Mouse (Mus musculus) midbrain, embryonic 15.5 days (tissue): ENCODE measurements around the gene Cryzl2. TPM values are rescaled to one million over a fixed set of nuclear protein-coding genes. Genes with fewer than 3 reads are reported as not detected.

Source experiments
- ATAC-seq: fragments of 200-750 bp; cut with Nextera tagmentation; replicated peaks from 2 replicates; pipeline ENCODE4 v1.8.0; 2017; ENCODE audit warnings: moderate TSS enrichment
- H3K27ac ChIP-seq: fragments of 300-500 bp; sonication (generic); 2 replicates; pipeline ENCODE4 v1.5.1; 2015; ENCODE audit warnings: mild to moderate bottlenecking, inconsistent platforms
- H3K27me3 ChIP-seq: fragments of 300-500 bp; sonication (generic); replicated peaks from 2 replicates; pipeline ENCODE4 v1.6.1; 2015; ENCODE audit warnings: inconsistent platforms
- H3K36me3 ChIP-seq: fragments of 300-500 bp; sonication (generic); replicated peaks from 2 replicates; pipeline ENCODE4 v1.6.1; 2015; ENCODE audit warnings: inconsistent platforms
- H3K4me1 ChIP-seq: fragments of 300-500 bp; sonication (generic); 2 replicates; pipeline ENCODE4 v1.6.1; 2015; ENCODE audit warnings: inconsistent platforms
- H3K4me2 ChIP-seq: fragments of 300-500 bp; sonication (generic); 2 replicates; pipeline ENCODE4 v1.6.1; 2015; ENCODE audit warnings: inconsistent platforms, mild to moderate bottlenecking, moderate library complexity
- H3K4me3 ChIP-seq: fragments of 300-500 bp; sonication (generic); 2 replicates; pipeline ENCODE4 v1.5.1; 2015; ENCODE audit warnings: mild to moderate bottlenecking, inconsistent platforms
- H3K9ac ChIP-seq: fragments of 300-500 bp; sonication (generic); 2 replicates; pipeline ENCODE4 v1.6.1; 2015; ENCODE audit warnings: mild to moderate bottlenecking, inconsistent platforms
- H3K9me3 ChIP-seq: fragments of 300-500 bp; sonication (generic); 2 replicates; pipeline ENCODE4 v1.6.1; 2016; ENCODE audit warnings: inconsistent platforms
- WGBS: fragments of 180-500 bp; shearing (Covaris S2); methylation state at CpG from one replicate; pipeline ENCODE4 v1.1.7; 2015; ENCODE audit warnings: mixed read lengths; 5-methylcytosine and 5-hydroxymethylcytosine counted together
- polyA plus RNA-seq: library from polyadenylated mRNA; unstranded; fragments of >200 nt; fragmentation: Nextera tagmentation; extraction: Ambion mirVana; gene quantifications from 2 replicates; pipeline ENCODE4 v1.2.1, GENCODE M21; 2015

Gene Cryzl2
- polyA plus RNA-seq, 1 experiment from 2014 or later: 7.9 TPM

DNA sequence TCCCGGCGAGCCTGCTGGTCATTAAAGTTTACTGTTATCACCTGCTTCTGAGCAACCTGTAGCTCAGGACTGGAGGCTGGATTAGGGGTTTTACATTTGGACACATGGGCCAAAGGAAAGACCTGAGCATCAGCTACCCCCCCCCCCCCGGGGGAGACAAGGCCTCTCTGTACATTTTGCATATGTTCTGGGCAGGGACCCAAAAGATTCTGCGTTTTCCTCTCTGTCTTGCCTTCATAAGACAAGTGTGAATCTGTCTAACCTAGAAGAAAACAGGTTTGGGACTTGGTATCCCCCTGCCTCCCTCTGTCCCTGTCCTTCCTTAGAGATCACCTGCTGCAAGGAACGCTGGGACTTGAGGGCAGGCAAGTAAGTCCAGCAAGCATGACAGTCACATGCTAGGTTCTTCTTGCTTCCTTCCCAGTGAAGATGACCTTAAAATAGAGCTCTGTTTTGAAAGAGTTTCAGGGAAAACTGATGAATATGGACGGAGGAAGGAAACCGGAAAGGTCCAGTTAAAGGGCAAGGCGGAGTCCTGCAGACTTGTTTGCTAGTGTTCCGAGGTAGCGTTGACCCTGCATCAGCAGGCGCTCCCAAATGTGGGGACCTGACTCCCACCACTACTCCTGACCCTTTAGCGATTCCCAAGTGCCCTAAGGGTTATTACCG lies 13.6 kb upstream of the Cryzl2 start:
- Histone ChIP-seq H3K4me2 (no peak overlapping the region), H3K4me3 (no peak overlapping the region), H3K9ac (no peak overlapping the region), H3K9me3 (no peaks in the 10 kb centered on the region), H3K36me3 (no peaks in the 10 kb centered on the region), H3K27me3 (no peaks in the 10 kb centered on the region), H3K27ac (no peak overlapping the region), H3K4me1 (peaks cover 39% of the 10 kb centered on the region)
- no peak for ATAC-seq
- WGBS: 63% methylated on average over 13 of the region's 13 CpGs

DNA sequence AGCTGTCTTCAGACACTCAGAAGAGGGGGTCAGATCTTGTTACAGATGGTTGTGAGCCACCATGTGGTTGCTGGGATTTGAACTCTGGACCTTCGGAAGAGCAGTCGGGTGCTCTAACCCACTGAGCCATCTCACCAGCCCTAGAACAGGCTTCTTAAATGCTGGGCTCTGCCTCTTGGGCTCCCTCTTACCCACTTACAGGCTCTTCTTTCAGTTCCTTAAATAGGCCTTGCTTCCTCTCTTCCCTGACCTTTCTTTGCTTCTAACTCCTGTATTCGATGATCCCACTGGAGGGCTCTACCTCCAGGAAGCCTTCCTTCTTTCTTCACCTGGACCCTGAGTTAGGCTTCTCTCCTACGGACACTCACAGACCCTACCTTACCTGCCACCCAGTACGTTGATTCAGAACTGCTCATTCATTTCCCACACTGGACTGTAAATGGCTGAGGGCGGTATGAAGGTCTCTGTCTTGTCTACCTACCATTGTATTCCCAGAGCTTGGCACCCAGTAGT lies 12.9 kb upstream of the Cryzl2 start:
- Histone ChIP-seq H3K9ac (no peak overlapping the region), H3K27ac (no peak overlapping the region), H3K4me3 (no peak overlapping the region), H3K4me1 (peaks cover 38% of the 10 kb centered on the region), H3K9me3 (no peaks in the 10 kb centered on the region), H3K4me2 (no peak overlapping the region), H3K36me3 (no peaks in the 10 kb centered on the region), H3K27me3 (no peaks in the 10 kb centered on the region)
- 91% methylated on average over 6 of the region's 6 CpGs for WGBS
- ATAC-seq: no peak

DNA sequence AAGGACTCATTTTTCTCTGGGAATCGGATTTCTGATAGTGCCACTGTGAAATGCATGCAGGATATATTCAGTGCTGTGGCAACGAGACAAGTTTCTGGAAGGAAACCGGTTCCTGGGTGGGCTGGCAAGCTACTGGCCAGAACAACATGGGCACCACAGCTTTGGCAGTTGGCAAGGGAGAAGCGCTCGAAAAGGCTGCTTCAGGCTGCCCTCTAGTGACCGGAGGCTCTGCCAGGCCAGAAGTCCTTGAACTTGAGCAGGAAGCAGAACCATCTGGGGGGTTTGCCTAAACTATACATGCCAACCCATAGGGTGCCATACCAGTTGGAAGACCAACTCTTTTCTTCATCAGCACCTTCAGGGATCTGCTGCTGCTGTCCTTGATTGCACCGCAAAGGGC lies 12.1 kb upstream of the Cryzl2 start:
- 66% methylated on average over 7 of the region's 7 CpGs for WGBS
- Histone ChIP-seq H3K9ac (no peak overlapping the region), H3K27me3 (no peaks in the 10 kb centered on the region), H3K4me3 (no peak overlapping the region), H3K27ac (no peak overlapping the region), H3K4me2 (no peak overlapping the region), H3K9me3 (no peaks in the 10 kb centered on the region), H3K4me1 (peaks cover 40% of the 10 kb centered on the region), H3K36me3 (no peaks in the 10 kb centered on the region)
- no peak for ATAC-seq

DNA sequence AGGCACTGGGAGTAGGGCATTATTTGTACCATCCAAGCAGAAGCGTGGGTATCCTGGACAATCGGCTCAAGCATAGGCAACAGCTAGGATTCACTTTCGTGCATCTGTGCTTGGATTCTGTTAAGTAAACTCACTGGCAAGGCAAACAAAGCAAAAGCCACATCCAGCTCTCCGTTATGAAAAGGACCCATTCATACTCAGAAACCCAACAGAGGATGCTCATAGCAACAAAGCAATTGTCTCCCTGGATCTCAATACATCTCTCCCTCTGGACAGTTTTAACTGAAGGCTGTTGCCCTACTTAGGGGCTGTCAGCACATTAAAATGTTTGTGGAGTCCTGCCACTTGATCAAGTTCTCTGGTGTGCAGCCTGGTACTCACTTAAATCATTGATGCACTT lies 11.2 kb upstream of the Cryzl2 start:
- Histone ChIP-seq H3K4me2 (no peak overlapping the region), H3K27me3 (no peaks in the 10 kb centered on the region), H3K4me3 (no peak overlapping the region), H3K9me3 (no peaks in the 10 kb centered on the region), H3K36me3 (no peaks in the 10 kb centered on the region), H3K9ac (no peak overlapping the region), H3K27ac (no peak overlapping the region), H3K4me1 (peaks cover 40% of the 10 kb centered on the region)
- 51% methylated on average over 4 of the region's 4 CpGs for WGBS
- no peak for ATAC-seq

DNA sequence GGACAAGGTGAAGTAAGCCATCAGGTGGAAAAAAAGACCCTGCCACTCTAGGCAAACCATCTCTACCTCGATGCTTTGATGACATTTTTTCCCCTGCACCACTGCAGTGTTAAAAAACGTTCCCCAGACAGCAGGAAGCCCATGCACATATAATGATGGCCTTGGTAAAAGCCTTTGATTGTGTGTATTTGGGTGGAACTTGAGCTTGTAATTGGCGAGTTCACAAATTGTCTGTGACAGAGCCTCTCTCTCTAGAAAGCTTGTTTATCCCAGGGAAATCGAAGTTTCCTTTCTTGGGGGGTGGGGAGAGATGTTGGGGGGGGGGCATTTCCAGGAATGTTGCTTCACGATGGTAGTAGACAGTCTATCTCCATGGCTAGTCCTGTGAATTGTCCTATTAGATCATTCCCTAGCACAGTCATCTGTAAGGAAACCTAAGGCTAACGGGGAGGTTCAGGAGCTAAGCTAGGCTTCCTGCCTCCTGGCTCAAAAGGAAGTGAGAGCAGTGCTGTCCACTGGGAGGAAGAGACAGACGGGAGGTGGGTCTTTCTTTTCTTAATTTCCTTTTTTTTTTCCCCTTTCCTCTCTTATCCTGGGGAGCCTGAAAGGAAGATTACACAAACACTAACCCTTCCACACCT lies 10.1 kb upstream of the Cryzl2 start:
- Histone ChIP-seq H3K9ac (no peak overlapping the region), H3K4me1 (peaks cover 43% of the 10 kb centered on the region), H3K27me3 (no peaks in the 10 kb centered on the region), H3K4me3 (no peak overlapping the region), H3K36me3 (no peaks in the 10 kb centered on the region), H3K9me3 (no peaks in the 10 kb centered on the region), H3K4me2 (no peak overlapping the region), H3K27ac (no peak overlapping the region)
- ATAC-seq: no peak
- WGBS: 20% methylated on average over 7 of the region's 7 CpGs

DNA sequence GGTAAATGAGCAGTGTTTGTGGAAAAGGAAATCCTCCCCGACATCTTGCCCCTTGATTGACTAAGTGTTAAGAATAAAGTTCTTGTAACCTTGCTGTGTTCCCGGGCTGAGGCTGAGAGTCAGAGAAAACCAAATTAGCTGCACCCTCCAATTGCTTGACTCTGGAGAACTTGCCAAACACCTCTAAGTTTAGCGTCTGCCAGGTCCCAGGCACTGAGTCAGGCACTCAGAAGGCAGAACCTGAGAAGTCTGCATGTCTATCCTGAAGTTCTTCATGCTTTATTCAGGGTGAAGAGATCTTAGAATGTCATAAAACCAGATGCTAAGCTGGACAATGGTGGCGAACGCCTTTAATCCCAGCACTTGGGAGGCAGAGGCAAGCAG lies 9.6 kb upstream of the Cryzl2 start:
- Histone ChIP-seq H3K4me2 (no peak overlapping the region), H3K27ac (no peak overlapping the region), H3K4me3 (no peak overlapping the region), H3K9me3 (no peaks in the 10 kb centered on the region), H3K9ac (no peak overlapping the region), H3K4me1 (peaks cover 38% of the 10 kb centered on the region), H3K36me3 (no peaks in the 10 kb centered on the region), H3K27me3 (no peaks in the 10 kb centered on the region)
- no peak for ATAC-seq
- 67% methylated on average over 5 of the region's 5 CpGs for WGBS

DNA sequence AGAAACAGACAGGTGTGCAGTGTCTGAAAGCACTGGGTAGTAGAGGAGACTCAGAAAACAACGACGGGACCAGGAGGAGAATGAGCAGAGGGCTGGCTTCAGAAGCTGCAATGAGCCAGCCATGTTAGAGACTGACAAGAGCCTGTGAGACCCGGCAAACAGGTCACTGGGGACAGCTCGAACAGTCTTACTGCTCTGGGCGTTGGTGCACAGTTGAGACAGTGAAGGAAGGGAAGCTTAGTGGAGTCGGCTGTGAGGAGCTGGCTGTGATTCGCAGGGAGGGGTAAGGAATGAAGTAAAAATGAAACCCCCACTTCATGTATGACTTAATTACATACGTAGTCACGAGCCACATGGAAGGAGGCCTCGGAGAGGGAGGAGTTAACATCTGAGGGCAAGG lies 8.8 kb upstream of the Cryzl2 start:
- H3K4me2 ChIP-seq: peak overlapping the region; percentile 42
- no peaks in the 10 kb centered on the region for H3K36me3 ChIP-seq
- H3K27ac ChIP-seq: no peak overlapping the region
- H3K27me3 ChIP-seq: no peaks in the 10 kb centered on the region
- H3K4me1 ChIP-seq: peaks cover 31% of the 10 kb centered on the region
- H3K4me3 ChIP-seq: peak overlapping the region; percentile 1; the same call in 1 of the 2 replicates
- ATAC-seq: no peak
- WGBS: 9% methylated on average over 10 of the region's 10 CpGs
- no peaks in the 10 kb centered on the region for H3K9me3 ChIP-seq
- 0 out of 2 replicates have a peak overlapping the region, but pooled peaks have one; percentile 15 for H3K9ac ChIP-seq

DNA sequence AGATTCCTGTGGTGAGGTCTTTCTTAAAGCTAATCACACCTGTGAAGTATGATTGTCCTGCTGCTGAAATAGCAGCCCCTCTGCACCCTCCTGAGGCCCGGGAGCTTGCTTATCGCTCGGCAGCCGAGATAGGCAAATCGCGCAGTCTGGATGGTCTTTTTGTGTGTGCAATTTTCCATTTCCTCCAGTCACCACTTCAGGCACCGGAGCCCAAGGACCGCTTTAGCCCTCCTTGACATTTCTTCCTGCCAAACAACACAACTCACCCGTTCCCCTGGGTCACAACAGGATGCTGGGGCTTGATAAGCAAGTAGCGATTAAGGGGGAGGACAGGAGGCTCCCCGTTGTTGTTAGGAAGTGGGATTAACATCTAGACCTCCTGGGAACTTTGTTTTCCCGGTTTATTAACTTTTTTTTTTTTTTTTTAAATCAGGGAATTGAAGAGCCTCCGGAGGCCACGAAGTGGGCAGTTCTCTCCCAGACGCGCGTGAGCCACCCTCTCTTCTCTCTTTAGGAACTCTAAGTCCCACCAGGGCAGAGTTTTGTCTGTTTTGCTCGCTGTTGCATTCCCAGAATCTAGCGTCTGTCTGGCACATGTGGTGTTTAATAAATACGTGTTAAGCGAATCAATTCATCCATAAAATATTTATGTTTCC lies 8.3 kb upstream of the Cryzl2 start:
- Histone ChIP-seq H3K4me2 (peak overlapping the region; percentile 42), H3K27me3 (no peaks in the 10 kb centered on the region), H3K9me3 (no peaks in the 10 kb centered on the region), H3K4me1 (peaks cover 30% of the 10 kb centered on the region), H3K27ac (no peak overlapping the region), H3K4me3 (peak overlapping the region; percentile 1; the same call in 1 of the 2 replicates), H3K36me3 (no peaks in the 10 kb centered on the region), H3K9ac (no peak overlapping the region)
- no peak for ATAC-seq
- 3% methylated on average over 21 of the region's 21 CpGs for WGBS

DNA sequence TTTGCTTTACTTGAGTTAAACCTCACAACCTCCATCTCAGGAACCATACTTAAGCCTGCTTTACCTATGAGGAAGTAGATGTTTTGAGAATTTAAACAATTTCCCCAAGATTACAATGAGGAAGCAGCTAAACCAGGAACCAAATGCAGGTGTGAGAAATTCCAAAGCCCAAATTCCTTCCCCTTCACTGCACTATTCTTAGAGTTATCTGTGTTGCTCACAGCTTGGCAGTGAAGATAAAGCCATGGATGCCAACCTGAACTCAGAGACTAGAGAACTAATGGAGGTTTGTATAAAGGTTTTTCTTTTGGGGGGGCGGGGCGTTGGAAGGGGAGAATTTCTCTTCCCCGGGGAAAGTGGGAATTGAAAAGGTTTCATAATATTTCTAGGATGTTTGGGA lies 6.1 kb upstream of the Cryzl2 start:
- H3K9me3 ChIP-seq: no peaks in the 10 kb centered on the region
- H3K9ac ChIP-seq: no peak overlapping the region
- no peak overlapping the region for H3K4me2 ChIP-seq
- H3K27ac ChIP-seq: no peak overlapping the region
- H3K36me3 ChIP-seq: no peaks in the 10 kb centered on the region
- ATAC-seq: no peak
- WGBS: 73% methylated on average over 3 of the region's 3 CpGs
- H3K4me3 ChIP-seq: no peak overlapping the region
- peaks cover 28% of the 10 kb centered on the region for H3K4me1 ChIP-seq
- H3K27me3 ChIP-seq: no peaks in the 10 kb centered on the region

DNA sequence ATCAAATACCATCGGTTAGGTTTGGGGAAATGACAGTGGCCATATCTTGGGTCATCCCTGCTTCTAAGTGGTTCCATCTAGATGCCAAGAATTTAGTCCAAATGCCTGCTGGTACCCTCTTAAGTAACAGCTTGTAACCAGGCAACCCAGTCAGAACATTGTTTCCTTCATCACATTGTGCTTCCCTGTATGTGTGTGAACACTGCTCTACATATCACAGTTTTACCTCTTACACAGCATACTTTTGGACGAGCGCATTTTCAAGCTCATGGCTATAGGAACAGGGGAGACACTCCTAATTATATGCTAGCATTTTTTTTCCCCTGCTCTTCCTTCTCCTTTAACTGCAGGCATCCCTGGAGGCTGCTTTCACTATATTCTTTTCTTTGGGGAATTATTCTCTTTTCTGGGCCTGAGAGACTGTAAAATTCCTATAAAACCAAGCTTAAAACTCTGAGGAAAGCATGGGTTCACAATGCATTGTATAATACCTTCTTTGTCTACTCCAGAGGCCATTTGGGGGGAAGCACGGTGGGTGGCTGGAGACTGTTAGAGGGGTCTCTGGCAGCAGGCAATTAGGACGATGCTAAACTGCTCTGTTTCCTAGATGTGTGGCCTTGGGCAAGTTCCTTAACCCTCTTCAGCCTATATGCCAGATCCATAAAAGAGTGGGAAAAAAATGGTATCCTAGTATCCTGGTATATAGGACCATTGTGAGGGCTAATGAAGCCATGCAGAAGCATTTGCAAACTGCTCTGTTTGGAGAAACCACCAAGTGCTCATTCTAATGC lies 5.4 kb upstream of the Cryzl2 start:
- 34% methylated on average over 5 of the region's 5 CpGs for WGBS
- H3K9me3 ChIP-seq: no peaks in the 10 kb centered on the region
- H3K4me2 ChIP-seq: no peak overlapping the region
- no peaks in the 10 kb centered on the region for H3K36me3 ChIP-seq
- H3K27me3 ChIP-seq: no peaks in the 10 kb centered on the region
- H3K9ac ChIP-seq: no peak overlapping the region
- peaks cover 24% of the 10 kb centered on the region for H3K4me1 ChIP-seq
- ATAC-seq: no peak
- no peak overlapping the region for H3K27ac ChIP-seq
- no peak overlapping the region for H3K4me3 ChIP-seq

DNA sequence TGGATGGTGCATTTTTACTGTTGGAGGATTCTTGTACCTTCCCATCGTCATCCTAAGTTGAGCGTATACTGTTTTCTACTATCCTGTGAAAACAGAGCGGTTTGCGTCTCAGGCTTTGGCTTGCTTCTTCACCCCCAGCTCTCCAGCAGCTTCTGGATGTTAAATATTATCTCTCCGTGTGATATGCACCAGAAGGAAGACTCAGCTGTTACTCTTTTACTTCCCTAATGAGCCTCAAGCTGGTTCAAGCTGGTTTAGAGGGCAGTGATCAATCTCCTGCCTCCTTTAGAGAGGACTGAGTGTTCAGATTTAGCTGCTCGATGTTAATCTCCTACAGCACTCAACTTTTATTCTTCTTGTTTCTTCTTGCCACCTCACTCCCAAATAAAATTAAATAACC lies 3.5 kb upstream of the Cryzl2 start:
- no peak overlapping the region for H3K4me3 ChIP-seq
- H3K27me3 ChIP-seq: no peaks in the 10 kb centered on the region
- H3K9me3 ChIP-seq: no peaks in the 10 kb centered on the region
- no peaks in the 10 kb centered on the region for H3K36me3 ChIP-seq
- no peak for ATAC-seq
- no peak overlapping the region for H3K27ac ChIP-seq
- no peak overlapping the region for H3K9ac ChIP-seq
- peaks cover 28% of the 10 kb centered on the region for H3K4me1 ChIP-seq
- H3K4me2 ChIP-seq: no peak overlapping the region
- WGBS: 83% methylated on average over 6 of the region's 6 CpGs

DNA sequence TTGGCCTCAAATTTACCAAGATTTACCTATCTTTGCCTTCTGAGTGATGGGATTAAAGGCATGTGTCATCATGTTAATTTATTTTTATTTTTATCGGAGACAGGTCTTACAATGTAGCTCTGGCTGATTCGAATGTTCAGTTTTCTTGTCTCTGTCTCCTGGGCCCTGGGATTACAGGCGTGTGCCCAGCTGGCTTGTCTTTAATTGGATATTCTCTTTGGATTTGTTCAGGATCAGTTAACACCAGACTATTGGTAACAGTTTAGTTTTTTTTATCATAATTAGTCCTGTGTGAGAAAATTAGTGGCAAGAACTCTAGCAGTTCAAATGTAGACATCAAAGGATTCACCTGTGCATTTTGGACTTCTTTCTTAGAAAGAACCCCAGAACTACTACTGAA lies 588 bp upstream of the Cryzl2 start:
- Histone ChIP-seq H3K4me3 (no peak overlapping the region), H3K27me3 (no peaks in the 10 kb centered on the region), H3K9ac (no peak overlapping the region), H3K4me1 (peaks cover 14% of the 10 kb centered on the region), H3K27ac (no peak overlapping the region), H3K36me3 (no peaks in the 10 kb centered on the region), H3K9me3 (no peaks in the 10 kb centered on the region), H3K4me2 (no peak overlapping the region)
- WGBS: 24% methylated on average over 3 of the region's 3 CpGs
- no peak for ATAC-seq
